Mouse (Mus musculus) hematopoietic stem cell, adult 5-6 weeks (primary cell): ENCODE results near the gene 1300017J02Rik. TPM values are rescaled to one million over a fixed set of nuclear protein-coding genes. Genes with fewer than 3 reads are reported as not detected.
A peak's percentile ranks its signal among the peaks of the same experiment; 100 is the strongest.
"Not testable (repeated sequence)": the region's sequence is repeated elsewhere in the genome, so short reads cannot be mapped to it uniquely, and the experiment has no call there.

Experiments
- ATAC-seq, 2 experiments: fragments of 125-278 bp in 1 of 2; replicated peaks in 1 of 2; 2 replicates each; pipeline ENCODE4 v1.8.0; 2016 to 2017; ENCODE audit warnings: inconsistent platforms in 2 of 2, mild to moderate bottlenecking in 2 of 2, moderate number of reproducible peaks in 2 of 2, low read depth in 1 of 2, moderate TSS enrichment in 1 of 2; ENCODE audit not compliant: low FRiP score in 2 of 2, poor library complexity in 2 of 2, severe bottlenecking in 2 of 2, insufficient read depth in 1 of 2, low TSS enrichment in 1 of 2
- total RNA-seq: library from RNA; stranded (forward); fragments of 172-1452, 232-1000 nt; gene quantifications from 2 replicates; pipeline ENCODE4 v1.2.3, GENCODE M21; 2017

The 1300017J02Rik gene
- 1.8 TPM in 1 of 2 replicates, not detected in the other for total RNA-seq

DNA sequence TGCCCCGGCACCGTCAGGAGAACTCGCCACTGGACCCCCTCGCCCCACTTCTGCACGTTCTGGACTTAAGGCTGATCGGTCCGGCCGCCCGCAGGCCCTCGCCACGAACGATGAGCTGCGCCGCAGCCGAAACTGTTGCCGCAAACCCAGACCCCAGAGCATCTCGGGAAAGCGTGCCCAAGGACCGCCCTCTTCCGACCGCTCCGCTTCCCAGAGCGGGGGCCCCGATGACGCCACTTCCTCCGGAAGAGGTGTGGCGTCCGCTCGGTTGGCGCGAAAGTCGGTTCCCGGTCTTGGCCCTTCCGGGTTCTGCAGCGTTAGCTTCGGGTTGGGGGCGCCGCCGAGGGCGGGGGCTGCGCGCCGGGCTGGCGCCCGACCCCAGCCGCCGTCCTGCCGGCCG is at the start of gene 1300017J02Rik, which contains the start of gene Topbp1:
1300017J02Rik (minus strand) TSS at position 156 of the 400 bp plus-strand sequence.
Topbp1 (plus strand) TSS at position 289 of the 400 bp plus-strand sequence.
- peak; percentile 95 to 98 for ATAC-seq

DNA sequence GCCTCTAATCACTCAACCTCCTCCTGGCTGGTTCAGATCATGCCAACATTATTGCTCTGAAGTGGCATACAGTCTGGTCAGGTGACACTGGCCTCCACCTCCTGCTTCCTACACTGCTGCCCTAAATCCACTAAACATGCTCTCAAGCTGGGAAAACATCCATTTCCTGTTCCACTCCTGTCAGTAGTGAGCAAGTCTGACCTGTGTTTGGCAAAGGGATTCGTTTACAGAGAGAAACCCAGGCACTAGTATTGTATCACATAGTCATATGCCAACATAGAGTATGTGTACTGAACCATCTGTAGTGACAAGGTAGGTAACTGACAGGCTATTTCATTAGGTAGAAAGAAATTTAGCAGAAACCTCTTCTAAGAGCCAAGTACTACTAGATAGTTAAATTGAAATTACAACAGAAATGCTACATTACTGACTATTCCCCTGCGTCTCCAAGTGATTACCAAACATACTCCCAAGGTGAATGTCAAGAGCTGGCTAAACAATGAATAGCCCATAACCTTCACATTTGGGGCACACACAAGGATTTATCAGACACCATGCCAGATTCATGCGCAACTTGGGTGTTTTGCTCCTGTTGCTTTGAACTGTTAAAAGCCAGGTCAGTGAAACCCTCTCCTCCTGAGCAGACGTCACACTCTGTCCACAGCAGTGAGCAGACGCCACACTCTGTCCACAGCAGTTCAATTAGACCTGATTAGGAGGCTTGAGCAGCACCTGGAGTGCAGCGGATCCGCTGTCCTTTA is 48.8 kb upstream of the 1300017J02Rik start:
- not testable (repeated sequence) for ATAC-seq

DNA sequence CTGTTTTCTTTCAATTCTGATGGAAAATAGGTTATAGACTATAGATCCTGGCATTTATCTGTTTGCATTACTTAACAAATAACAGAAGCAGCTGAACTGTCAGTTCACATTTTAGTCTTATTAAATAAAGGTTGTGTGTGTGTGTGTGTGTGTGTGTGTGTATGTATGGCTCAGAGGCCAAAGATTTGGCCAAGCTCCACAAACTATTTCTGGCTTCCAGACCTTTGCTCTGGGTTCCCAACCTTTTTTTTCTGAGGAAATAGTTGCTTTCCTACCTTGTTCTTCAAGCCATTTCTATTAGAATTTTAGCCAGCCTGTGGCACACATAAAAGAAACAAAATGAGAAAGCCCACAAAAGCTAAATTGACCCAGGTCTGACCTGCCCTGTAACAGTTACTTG is 43.9 kb upstream of the 1300017J02Rik start:
- no peak for ATAC-seq

DNA sequence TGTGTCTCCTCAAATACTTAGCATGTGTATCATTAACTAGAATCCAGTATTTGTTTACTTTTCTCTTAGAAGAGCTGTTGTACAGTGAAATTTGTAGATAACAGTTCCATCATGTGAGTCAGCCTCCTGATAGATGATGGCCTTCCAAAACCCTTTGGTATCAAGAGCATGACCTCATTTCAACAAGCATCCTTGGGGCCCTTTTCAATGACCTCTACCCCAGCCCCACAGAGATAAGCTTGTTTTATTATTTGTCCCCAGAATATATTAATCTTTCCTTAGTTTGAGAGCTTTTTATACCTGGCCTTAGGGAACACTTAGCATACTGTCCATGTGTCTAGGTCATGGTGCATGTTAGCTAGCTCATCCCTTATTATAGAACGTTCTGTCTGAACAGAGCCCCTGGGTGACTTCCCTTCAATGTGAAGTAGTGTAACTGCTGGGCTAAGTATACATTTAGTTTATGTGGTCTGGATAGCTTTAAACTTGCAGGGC is 43.2 kb upstream of the 1300017J02Rik start:
- ATAC-seq: no peak

DNA sequence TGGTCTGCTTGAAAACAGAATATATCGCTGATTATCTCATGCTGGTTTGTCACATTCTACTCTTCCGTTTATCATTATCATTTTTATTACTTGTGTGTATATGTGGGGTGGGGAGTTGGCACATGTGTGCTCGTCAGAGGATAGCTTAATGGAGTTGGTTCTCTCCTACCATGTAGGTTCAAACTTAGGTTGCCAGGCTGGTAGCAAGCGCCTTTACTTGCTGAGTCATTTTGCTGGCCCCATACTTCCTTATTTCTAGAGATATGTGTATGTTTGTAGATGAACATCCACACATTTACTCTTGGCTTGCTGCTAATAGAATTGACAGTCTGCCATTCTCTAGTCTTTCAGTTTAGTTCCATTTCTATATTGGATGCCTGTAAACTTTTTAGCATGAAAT is 42.2 kb upstream of the 1300017J02Rik start:
- ATAC-seq: peak; percentile 71 to 73; a peak in 3 of 4 replicates

DNA sequence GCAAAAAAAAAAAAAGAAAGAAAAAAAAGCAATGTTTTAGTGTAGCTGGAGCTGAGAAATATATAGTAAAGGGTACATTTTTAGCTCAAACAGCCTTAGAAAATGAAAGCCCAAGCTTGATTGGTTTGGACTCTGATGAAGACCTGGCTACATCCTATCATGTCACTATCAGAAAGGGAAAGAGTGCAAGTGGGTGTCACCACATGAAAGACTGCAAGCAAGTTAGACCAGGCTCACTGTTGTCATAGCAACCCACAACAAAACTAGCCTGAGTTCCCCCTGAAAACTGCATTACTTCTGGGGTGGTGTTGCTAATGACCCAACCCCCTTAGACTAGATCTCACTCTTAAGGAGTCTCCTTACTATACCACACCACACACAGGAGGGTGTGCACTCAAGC is 32.0 kb upstream of the 1300017J02Rik start:
- ATAC-seq: no peak

DNA sequence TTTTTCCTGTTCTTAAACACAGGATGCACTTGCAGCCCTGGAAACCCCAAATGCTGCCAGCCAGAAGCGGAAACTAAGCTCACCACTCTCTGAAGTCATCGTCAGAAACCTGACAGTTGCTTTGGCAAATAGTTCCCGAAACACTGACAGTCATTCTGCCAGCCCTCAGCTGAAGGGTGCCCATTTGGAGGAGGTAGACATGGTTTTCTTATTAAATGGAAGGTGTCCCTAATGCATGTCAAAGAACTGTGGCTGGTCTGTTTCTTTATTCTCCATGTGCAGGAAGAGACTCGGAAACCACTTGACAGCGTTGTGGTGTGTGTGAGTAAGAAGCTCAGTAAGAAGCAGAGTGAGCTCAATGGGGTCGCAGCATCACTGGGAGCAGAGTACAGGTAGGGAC is 27.8 kb upstream of the 1300017J02Rik start:
- peak; percentile 62 to 67 for ATAC-seq

DNA sequence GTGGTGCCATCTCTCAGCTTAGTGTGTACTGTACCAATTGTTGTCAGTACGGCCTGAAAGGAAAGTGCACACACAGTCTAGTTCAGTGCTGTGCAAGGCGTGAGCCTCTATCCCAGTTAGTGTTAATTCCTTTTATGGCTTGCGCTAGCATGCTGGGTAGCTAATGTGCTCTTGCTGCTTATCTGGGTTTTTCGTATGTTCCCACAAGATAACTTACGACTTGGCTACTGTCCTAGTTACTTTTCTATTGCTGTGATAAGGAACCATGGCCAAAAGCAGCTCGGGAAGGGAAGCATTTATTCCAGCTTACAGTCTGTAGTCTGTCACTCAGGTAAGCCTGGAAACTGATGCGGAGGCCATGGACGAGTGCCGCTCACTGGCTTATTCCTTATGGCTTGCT is 21.6 kb upstream of the 1300017J02Rik start:
- ATAC-seq: peak in 1 of 2 experiments; percentile 10; a peak in 1 of 4 replicates

DNA sequence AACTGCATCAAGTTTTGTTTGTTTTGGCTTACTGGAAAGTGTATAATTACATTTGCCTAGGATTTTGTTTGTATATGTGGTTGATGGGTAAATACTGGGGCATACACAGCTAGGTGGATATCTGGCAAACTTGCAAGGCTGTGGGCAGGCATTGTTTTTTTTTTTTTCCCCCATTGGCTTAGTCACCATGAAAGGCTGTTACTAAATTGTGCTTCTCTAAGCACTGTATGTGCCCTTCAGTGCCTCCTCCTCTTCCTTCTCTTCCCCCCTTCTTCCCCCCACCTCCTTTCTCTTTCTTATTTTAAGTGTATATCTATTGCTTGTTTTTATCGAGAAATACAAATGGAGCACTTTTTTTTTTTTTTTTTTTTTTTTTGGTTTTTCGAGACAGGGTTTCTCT is 19.8 kb upstream of the 1300017J02Rik start:
- no peak for ATAC-seq

DNA sequence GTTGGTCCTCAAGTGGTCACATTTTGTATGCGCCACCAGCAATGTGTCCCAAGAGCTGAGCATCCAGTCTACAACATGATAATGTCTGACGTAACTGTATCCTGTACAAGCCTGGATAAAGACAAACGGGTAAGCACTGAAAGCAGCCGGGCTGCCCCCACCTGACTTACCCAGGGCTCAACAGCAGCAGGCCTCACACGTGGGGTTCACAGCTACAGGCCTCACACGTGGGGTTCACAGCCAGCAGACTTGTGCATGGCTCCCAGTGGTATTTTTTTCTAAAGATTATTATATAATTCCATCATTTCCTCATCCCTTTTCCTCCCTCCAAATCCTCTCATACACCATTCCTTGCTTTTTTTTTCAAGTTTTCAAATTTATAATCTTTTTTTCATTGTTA is 5.0 kb upstream of the 1300017J02Rik start:
- ATAC-seq: no peak

DNA sequence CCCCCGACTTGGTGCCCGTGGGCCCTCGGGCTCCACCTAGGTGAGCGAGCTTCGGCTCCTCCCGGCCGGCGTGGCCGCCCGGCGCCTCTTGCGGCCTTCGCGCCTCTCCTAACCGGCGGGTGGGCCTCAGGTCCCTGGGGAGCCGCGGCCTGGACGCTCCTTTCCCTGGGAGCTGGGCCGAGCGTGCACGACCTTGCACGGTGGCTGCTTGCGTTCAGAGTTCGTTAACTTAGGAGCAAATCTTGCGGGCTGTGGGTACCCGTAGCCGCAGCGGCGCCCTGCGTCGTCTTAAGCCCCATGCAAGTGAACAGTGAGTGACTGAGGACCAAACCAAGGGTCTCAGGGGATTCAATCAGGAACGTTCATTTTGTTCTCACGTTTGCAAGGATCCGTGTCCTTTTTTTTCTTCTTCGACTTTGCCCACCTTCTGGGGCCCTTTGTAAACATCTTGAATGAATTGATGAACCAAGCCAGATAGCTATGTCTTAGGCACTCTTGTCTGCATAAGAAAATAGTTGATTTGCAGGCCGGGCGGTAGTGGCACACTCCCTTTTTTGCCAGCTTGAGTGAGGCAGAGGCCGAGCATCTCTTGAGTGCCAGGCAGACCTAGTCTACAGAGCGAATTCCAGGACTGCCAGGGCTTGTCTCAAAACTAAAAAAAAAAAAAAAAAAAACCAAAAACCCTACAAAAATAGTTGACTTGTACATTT is 605 bp upstream of the 1300017J02Rik start:
- ATAC-seq: peak; percentile 10 to 14; a peak in 2 of 4 replicates

DNA sequence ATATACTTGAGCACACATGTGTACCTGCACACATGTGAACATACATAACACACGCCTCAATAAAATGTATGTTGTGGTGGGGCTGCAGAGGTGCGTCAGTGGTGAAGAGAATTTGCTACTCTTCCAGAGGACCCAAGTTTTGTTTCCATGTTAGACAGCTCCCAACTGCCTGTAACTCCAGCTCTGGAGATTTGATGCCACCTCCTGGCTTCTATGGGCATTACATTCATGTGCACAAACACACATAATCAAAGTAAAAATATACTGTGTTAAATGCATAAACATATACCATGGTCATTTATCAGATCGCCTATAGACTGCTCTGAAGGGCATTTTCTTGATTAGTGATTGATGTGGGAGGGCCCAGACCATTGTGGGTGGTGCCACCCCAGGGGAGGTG is 2.2 kb downstream of the 1300017J02Rik start:
- ATAC-seq: peak; percentile 54 to 63

DNA sequence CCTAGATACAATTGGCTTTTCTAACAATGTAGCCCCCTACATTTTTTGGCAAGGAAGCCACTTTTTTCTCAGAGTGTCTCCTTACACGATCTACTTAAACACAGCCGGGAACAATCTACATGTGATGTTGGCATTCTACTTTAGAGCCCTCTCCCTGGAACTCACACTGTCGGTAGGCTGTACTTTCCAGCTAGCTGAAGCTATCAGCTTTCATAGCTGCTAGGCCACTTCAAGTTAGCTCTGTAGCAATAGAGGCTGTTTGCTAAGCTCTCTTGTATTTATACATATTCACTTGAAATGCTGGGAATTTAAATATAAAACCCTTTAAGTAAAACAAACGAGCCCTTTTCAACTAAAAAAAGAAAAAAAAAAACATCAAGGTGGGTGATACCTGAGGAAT is 2.6 kb downstream of the 1300017J02Rik start:
- no peak for ATAC-seq

DNA sequence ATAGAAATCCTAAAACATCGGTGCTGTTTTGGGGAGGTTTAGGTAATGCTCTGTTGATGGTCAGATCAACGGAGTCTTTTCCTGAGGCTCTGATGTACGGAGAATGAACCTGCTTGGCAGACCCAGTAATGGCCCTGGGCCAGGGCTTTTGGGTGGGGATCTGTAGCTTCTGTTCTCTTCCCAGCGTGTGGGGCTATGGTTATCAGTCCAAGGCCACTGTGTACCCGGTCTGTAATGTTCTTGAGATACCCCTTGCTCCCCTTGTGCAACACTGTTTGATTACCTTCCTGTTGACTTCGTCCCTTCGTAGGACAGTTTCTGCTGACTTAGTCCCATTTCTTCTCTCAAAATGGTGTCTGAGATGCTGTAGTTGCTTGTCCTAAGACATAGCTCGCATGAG is 3.8 kb downstream of the 1300017J02Rik start:
- no peak for ATAC-seq

DNA sequence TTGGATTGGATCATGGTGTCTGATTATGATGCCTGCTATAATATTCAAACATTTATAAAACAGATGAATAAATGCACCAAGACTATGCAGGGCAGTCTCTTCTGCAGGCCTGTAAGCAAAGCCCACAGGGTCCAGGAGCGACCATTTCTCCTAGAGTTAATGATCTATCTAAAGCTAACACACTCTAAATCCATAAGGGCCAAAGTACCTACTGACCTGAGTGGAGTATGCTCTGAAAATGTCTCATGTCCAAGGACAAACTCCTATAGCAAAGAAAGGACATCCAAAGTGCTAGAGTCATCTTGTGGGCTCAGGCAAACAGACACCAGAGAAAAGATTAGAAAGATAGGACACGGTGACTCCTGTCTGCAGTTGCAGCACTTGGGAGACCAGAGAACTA is 10.4 kb downstream of the 1300017J02Rik start:
- no peak for ATAC-seq

DNA sequence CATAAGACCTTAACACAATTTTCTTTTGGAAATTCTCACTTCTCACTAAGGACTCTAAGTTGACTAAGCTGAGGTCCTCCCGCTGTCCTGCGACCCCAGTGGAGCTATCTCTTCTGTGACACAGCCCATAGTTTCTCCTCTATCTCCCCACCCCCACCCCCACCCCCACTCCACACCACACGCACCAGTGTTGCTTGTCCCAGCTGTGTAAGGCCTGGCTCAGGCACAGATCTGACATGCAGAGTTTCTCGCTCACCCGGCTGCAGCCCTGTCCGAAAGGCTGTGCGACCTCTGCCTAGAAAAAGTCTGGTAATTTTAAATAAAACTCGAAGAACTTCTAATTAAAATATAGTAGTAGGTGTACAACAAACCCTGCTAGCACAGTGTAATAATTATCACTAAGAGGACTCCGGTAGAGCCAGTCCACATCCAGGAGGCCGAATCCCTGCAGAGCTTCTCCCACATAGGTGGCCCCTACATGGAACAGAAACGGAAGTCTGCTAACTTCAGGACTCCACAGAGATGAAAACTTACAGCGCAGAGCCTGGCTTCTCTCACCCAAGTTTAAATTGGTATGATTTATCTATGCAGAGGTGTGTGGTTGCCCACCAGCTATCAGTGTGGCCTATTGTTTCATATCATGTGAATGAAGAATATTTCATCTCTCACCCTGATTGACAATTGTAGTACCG is 16.2 kb downstream of the 1300017J02Rik start:
- no peak for ATAC-seq

DNA sequence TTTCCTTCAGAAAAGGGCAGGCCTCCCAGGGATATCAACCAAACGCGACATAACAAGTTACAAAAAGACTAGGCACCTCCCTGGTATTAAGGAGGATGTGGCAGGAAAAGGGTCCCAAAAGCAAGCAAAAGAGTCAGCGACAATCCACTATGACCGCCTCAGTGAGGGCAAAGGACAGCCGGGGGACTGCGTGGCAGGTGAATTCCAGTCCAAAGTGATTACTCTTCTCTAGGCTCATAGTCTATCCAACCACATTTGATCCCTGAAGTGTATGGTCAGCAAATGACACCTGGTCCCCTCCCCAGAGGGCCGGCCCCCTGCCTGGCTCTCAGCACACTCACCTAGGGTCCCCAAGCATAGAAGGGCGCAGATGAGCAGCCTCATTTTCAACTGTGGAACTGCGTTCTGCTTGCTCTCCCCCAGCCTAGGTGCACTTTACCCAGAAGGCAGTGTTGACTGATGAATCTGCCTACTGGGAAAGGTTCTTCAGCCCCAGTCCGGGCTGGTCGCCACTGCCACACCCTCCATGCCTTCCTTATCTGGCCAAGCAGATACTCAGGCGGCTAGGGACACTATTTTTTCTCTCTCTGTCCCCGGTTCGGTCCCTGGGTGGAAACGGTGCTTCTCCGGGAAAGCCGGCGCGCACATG is 16.9 kb downstream of the 1300017J02Rik start:
- peak in 1 of 2 experiments; percentile 58; a peak in 1 of 4 replicates for ATAC-seq
